Mouse (Mus musculus) liver, adult (tissue): ENCODE results near the gene Foxk1.

Experiments
- GATA4 ChIP-seq: IDR thresholded peaks from 2 replicates; pipeline ENCODE4 v1.6.1; 2014; ENCODE audit warnings: mild to moderate bottlenecking, low read length; ENCODE audit not compliant: insufficient replicate concordance

Foxk1 gene

DNA sequence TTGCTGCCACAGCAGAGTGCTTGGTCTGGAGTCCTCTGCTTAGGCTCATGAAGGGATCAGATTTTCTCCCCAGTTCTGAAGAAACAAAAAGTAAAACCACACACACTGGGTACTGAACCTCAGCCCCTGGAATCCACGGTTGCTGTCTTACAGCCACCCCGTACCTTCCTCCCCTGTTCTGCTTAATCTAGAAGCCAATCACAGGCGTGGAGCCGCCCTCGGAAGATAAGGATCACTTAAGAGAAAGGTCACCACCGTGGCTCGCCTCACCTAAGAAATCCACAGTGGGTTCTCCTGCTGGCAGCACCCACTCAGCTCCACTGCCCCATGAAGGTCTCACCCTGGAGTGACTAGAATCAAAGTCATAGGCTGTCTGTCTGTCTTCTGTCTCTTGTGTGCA is 5.1 kb downstream of the Foxk1 start:
- TF ChIP-seq GATA4, result no peak

DNA sequence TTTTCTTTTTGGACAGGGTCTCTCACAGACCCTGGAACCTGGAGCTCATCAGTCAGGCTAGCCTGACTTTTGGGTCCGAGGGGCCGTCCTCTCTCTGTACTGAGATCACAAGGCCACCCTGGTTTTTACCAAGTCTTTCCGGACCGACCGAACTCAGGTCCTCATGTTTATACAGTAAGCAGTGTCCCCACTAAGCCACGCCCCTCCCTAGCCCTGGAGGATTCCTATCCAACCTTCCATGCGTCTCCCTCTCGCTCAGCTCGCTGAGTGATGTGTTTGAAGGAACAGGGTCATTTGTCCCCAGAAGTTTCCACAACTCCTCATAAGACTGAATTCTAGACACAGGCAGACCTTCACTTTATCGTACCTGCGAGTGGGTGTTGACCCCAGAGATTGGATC is 5.6 kb downstream of the Foxk1 start:
- TF ChIP-seq GATA4, result no peak

DNA sequence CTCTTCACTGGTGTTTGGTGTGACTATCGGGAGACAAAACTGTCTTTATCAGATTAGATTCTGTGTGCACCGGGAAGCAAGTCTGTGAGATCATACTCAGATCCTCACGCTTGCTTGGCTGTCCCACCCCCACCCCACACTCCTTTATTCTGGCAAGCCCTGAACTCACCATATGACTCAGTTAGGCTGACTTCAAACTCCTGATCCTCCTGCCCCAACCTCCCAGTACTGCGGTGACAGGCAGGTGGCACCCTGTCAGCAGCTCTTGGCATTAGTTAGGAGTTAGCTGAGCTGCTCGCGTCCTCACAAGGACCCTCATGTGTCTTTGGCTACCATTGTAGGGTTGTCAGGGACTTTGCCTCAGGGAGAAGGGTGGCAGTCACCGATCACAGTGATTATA is 6.1 kb downstream of the Foxk1 start:
- TF ChIP-seq GATA4, result no peak

DNA sequence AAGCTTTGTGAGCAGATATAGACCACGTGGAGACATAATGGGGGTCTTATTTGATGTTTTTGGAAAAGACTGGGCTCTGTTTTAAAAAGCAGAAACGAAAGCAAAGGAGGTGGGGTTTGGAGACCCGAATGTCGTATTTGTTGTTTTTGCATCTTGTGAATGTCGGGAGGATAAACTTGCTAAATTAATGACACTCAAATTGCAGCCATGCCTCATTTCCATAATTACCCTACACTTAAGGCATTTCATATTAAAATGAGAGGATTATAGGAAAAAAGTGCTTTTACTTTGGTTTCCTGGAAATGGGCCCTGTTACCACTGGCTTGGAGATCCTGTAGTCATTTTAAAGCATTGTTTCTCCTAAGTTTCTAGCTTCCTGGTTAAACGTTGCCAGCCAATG is 7.9 kb downstream of the Foxk1 start:
- no peak for TF ChIP-seq GATA4

DNA sequence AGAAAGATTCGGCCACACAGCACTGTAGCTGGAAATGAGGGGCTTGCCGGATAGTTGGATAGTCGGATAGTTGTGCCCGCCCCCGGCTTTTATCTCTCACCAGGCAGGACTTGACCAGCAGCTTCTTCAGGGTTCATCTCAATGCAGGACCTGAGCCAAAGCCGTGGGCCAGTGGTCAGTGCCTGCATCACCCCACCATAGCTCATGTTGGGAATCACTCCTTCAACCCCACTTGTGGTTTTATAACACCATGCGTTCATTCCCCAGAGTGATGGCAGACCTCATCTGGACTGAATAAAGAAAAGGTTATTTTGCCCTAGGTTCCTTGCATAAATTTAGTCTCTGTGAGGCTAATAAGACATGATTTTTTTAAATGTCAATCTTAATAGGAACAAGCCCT is 9.1 kb downstream of the Foxk1 start:
- no peak for TF ChIP-seq GATA4

DNA sequence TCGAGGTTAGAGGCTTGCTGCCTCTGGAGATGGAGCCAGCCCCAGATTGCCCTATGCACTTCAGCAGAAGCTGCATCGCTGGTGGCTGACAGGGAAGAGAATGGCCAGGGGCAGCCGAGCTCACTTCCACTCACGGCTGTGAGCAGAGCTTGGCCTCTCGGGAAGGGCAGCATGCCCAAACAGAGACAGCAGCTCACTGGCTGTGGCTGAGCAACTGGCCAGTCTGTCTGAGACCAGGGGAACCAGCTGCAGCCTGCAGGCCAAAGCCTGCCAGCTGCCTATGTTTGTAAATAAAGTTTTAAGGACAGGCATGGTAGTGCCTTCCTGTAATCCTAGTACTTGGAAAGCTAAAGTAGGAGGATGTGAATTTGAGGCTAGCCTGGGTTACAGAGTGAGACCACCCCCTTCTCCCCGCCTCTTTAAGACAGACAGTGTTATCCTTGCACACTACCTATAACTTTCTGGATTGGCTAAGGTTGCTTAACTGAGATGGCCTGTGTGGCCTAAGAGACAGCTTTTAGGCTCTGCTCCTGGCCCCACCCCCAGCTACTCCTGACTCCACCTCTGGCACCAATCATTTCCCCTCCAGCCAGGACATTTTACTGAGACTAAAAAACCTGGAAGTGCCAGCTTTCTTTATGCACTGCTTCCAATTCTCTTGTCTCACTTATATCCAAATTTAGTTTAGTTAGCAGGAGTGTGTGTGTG is 11.5 kb downstream of the Foxk1 start:
- TF ChIP-seq GATA4, result no peak

DNA sequence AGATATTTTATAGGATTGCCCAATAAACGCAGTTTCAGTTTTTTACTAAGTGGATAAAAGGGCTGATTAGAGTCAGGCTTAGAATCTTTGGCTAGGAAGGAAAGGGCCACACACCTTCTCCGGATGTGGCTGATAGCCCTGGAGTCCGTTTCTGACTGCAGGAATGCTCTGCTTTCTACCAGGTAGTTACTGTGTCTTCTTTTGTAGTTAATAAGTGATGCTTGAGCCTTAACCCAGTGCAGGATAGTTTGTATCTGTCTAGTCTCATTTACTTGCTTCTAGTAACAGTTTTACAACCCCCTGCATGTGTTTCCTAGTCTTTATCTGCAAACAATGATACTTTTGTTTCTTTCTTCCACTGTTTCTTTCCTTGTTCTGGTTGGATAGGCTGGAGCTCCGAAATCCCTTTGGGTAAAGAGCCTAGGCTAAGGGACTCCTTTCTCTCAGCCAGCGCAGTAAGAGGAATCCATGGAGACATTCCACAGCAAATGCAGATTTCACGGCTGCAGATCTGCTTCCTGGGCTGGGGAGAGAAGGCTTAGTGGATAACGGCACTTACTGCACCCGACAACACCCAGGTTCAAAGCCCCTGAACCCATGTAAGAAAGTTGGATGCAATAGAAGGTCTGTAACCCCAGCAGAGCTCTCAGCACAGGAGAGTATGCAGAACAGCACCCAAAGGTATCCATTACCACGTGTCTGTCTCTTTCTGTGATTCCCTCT is 12.6 kb downstream of the Foxk1 start:
- no peak for TF ChIP-seq GATA4

DNA sequence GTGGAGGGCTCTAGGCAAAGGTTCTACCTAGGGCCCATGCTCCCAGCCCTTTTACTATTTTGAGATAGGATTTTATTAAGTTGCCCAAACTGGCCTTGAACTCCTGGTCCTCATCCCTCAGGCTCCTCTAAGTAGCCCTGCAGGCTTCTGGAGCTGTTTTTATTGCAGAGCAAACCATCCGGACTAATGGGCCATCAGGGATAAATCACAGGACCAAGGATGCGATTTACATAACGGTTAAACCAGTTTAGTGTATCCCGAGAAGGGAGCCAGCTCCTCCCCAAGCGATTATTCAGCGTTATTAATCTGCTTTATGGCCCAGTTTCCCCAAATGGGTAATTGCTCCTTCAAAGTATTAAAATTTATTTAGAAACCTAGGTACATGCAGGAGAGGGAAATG is 14.1 kb downstream of the Foxk1 start:
- TF ChIP-seq GATA4, result no peak

DNA sequence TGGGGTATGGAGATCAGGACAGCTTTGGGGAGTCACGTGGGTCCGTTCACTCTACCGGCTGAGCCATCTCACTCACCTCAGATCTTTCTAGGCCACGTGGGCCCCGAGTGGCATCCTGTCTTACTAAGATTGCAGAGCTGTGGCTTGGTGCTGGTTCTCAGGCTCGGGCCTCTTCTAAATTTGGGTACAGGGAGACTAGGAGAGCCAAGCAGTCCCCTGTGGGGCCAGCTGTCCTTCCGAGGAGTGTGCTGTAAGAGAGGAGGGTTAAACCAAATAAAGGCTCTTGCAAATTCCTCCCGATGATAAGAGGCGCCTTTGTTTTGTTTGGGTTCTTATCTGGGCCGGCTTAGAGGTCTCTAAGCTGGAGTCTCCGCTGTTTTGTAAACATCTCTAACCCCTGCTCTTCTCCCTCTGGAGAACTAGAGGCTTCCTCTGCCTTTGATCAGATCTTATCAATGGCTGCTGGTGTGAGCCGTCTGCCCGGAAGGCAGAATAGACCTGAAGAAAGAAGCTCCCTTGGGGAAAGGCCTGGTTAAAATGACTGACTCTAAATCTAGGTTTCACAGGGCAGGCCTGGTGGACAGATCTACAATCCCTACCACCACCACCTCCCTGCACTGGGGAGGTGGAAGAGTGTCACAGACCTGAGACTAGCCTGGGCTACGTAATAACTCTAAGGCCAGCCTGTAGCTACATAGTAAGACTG is 14.9 kb downstream of the Foxk1 start:
- peak; percentile 60; the same call in 1 of the 2 replicates for TF ChIP-seq GATA4

DNA sequence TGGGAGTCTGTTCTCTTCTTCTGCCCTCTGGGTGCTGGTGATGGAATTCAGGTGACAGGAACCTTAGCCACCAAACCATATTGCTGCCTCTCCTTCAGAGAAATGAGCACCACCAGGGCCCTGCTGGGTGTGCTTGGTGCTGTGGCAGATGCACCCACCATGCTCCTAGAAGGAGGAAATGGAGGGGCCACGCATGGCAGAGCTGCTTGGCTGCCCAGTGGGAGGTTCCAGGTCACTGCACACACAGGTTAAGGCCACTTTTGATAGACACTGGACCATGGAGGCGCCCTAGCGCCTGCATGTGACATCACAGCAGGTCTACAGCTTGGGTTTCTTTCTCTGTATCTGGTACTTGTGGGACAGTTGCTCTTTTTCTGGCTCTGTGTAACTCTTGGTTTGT is 15.8 kb downstream of the Foxk1 start:
- TF ChIP-seq GATA4, result no peak

DNA sequence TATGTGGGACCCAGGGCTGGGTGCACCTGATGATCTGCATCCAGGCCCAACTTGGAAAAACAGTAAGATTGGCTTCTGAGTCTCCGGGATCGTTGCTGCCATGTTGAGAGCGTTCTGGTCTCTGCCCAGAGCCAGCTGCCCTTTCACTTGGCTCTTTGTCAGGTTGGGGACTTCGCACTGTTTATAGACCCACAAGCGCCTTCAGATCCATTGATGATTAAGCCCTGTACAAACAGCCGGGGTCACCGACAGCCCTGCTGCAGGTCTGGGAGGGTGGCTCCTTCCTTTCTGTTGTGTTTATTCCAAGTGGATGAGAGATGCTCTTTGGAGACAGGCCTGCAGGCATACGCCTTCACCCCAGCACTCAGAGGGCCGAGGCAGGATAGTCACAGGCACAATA is 16.6 kb downstream of the Foxk1 start:
- no peak for TF ChIP-seq GATA4

DNA sequence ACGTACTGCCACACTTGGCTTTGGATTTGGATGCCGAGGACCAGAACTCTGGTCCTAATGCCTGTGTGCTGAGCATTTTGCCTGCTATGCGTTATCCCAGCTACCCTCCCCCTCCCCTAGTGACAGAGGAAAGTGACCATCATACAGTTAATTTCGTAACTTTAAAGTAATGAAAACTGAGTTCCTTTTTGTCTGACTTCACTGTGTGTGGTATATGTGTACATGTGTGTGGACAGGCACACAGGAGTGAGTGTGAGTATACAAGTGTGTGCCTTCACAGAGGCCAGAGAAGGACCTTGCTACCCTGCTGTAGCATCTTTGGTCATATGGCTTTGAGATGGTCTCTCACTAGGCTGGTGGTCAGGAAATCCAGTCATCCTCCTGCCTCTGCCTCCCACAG is 17.1 kb downstream of the Foxk1 start:
- no peak for TF ChIP-seq GATA4

DNA sequence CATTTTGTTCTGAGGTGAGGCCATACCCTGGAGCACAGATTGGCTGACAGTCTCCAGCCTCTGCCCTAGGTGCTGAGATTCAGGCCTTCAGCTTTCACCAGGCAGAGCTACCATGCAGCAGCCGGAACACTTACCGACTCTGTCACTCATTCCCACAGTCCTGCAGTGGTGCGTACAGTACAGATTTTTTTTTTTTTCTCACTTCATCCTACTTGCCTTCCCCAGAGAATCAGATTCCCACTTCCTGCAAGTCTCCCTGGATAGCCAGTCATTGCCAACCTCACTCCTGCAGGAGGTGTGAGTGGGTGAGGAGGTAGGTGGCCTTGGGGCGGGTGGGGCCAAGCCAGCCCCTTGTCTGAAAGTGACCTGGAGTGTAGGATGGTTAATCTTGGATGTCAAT is 19.0 kb downstream of the Foxk1 start:
- no peak for TF ChIP-seq GATA4

DNA sequence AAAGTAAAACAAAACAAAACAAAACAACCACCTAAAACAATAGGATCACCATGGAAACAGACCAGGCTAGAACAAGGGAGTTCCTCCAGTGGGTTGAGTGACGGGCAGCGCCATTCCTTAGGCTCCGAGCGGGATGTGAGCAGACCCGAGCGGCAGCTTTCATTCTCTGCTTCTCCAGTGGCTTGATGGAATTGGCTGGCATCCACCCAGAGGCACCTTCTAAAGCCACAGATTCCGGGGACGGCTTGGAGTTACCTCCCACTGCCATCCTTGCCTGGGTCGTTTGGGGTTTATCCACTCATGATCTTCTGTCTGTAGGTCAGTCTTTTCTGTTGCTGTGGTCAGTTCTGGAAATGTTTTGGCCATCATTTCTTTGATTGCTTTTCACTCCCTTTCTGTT is 19.6 kb downstream of the Foxk1 start:
- TF ChIP-seq GATA4, result no peak

DNA sequence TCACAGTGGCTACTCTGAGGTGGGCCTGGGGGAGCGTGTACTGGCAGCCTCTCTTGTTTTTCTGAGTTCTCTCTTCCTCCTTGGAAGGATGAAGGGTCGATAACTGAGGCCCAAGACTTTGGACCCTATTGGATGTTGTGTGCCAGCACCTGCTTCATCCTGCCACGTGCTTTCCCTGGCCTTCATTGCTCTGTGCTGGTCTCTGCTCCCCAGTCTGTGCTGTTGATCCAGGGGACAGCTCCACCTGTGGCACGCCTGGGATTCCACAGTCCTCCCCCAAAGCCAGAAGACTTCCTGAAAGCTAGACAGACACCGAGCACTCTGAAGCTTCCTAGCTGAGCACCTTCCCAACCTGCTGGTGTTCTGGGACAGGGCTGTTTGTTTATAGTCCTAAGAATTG is 20.6 kb downstream of the Foxk1 start:
- no peak for TF ChIP-seq GATA4

DNA sequence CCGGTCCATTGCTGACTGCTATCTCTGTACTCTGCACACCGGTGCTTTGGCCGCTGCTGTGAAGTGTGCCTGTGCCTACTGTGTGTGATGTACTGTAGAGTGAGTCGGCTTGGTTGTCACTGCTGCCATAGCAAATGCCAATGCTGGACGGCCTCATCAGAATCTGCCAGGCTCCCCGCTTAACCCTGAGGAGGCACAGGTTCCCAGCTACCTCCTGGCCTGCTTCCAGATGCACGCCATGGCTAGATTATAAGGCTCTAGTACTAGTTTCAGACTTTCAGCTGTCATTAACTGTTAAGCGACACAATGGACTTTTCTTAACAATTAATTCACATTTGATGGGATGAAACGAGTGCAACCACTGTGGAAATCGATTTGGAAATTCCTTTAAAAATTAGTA is 21.8 kb downstream of the Foxk1 start:
- no peak for TF ChIP-seq GATA4
